Mouse (Mus musculus): ENCODE results near the gene Hoga1.
A peak's percentile ranks its signal among the peaks of the same experiment; 100 is the strongest.

Gene Hoga1

DNA sequence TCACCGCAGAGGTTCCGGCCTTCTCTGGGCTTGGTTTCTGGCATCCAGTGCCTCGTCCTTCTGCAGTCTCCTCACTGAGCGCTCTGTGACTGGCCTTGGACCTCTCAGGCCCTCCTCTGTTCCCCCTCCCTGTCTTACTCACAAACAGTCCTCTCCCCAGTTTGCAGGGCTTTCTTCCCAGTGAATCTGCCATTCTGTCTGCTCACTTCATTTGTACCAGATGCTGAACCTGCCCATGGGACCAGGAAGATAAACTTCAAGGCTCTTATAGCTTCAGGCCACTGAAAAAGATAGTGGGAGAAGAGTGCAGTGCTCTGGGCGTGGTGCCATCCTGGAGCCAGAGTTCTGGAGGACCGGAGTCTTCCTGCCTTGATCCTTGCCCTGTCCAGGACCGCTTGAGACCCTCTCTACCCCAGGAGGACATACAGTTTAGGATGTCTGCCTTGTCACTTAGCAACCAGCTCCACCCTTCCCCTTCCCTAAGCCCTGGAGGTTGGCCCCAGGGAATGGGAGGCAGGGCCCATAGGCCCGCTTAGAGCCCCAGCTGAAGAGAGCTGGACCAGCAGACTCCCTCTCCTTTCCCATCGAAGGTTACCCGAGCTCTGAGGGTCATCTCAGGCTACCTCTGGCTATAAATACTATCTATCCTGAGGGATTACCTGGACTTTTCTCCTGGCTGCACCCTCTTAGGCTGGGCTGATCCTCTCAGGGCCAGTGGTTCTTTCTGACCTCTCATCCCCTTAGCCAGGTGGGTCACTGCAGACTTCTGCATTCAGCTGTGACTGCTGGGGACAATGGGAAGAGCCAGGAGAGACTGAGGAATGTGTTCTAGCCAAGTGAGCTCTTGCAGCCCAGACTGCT lies 23.5 kb upstream of the Hoga1 start:
- no peak for DNase-seq (ENCODE audit: low read depth, low spot score)

DNA sequence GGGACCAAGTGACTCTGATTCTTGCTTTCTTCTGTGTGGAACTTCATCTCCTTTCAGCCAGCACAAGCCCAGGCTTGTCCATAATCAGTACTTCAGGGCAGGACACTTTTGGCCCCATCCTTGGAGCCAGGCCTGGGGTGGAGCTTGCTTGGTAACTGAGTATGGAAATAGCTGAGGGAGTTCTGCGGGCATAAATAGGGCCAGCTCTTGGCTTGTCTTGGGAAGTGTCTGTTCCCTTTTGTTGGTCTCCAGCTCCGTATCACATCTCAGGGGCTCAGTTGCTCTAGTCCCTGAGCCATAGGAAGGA lies 22.9 kb upstream of the Hoga1 start:
- DNase-seq (ENCODE audit: low read depth, low spot score): no peak

DNA sequence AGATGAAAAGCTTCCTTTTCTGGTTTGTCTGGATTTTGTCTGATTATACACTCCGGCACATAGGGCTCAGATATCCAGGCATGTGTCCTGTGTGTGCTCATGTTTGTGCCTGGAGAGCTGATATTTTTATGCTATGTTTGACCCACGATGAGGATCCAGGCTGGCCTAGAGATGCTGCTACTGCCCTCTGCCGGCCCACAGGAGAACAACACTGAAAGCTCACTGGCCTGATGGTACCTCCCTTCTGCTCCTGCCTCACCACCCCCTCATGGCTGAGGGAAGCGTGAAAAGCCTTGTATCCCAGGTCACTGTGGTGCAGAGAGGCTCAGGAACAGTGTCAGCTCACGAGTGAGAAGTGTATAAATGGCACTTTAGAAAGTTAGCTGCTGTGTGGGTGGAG lies 19.3 kb upstream of the Hoga1 start:
- peak; percentile 80 for DNase-seq (ENCODE audit: low read depth, low spot score)

DNA sequence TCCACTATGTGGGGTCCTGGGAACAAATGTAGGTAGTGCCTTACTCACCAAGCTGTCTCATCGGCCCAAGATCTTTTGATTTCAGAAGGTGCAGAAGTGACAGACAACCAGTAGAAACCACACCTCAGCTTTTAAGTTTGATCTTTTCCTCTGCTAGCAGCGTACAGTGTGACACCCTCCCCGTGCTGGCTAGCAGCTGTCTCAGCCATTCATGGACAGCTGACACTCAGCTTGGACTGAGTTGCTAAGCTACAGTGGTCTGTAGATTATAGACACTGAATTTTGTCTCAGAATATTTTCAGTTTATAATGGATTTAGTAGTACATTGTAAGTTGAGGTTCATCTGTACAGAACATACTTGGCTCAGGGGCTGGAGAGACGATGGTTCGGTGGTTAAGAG lies 14.3 kb upstream of the Hoga1 start:
- no peak for DNase-seq (ENCODE audit: low read depth, low spot score)

DNA sequence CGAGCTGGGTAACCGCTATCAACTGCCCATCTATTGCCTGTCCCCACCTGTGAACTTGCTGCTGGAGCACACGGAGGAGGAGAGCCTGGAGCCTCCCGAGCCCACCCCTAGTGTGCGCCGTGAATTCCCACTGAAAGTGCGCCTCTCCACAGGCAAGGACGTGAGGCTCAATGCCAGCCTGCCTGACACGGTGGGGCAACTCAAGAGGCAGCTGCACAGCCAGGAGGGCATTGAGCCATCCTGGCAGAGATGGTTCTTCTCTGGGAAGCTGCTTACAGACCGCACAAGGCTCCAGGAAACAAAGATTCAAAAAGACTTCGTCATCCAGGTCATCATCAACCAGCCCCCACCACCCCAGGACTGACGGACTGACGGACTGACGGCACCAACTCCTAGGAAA lies 11.8 kb upstream of the Hoga1 start:
- no peak for DNase-seq (ENCODE audit: low read depth, low spot score)

DNA sequence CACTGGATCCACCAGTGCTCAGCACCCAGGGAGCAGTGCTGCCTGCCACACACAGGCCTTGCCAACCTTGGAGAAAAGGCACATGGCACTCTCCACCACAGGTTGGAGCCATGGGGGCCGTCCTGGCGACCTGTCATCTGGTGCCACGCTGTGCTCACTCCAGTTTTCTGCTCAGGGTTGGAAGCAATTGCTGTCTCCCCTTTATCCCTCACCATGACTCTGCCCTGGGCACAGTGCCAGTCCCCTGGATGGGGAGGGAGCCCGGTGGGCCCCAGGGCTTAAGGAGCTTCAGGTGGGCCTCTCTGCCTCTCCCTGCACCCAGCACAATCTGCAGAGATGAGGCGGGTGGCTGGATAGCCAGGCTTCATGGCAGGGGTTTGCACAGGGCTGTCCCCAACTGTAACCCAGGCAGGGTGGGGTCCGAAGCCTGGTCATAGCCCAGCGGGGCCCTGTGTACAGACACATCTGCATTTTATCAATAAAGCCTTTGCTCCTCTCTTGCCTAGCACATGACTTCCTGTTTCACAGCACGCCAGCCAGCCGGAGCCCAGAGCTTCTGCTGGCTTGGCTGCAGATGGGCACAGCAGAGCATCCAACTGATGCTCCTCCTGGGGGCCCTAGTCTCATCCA lies 11.1 kb upstream of the Hoga1 start:
- no peak for DNase-seq (ENCODE audit: low read depth, low spot score)

DNA sequence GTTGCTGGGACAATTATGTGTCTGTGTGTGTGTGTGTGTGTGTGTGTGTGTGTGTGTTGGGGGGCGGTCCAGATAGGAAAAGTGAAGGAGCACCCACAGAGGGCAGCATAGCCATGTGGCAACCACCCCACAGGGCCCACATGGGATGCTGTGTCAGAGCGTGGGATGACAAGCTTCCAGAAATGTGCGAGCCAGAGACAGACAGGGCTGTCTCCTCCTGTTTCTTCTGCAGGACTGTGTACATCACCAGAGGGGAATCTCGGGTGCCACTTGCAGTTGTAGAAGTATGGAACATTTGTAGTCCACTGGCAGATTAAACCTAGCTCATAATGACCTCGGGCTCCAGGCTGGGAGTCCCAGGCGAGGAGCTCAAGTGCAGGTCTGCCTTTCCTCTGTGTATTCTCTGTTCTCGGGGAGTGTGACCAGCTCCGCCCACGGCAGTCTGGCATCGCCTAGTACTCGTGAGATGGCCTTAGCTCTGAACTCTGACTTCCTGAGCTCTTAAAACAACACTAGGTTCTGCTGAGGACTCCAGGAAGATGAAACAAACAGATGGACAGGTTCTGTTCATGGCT lies 10.4 kb upstream of the Hoga1 start:
- DNase-seq (ENCODE audit: low read depth, low spot score): no peak

DNA sequence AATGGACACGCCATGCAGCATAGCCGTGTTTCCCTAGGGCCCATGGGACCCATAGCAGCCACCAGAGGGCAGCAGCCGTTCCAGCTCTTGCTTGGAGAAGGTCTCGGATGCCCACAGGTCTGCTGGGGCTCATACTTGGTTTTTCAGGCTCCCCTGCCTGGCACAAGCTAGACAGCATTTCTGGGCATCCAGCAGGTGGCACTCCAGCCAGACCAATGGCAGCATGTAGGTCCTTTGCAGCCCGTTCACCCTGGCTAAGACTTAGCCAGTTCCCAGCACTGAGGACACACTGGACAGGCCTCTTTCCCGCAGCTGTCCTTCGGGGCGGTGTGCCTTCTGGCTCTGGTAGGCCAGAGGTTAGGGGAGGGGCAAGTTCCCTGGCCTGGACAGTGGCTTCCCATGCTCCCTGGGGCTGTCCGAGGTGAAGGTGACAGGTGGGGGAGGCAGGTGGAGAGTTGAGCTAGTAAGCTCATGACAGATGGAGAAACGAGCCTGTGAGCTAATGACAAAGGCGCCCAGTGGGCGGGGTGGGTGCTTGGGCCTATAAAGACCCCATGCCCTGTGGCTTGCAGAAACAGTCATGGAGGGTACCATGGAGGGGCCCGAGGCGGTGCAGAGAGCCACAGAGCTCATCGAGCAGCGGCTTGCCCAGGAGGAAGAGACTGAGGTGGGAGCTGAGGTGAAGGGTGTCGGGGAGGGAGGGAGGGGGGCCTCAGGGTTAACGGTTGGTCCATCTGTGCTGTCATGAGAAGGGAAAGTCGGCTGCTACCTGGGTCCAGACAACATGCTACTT lies 9.8 kb upstream of the Hoga1 start, which contains the start of gene Ankrd2:
Ankrd2 (plus strand) TSS at position 545 of the 793 bp plus-strand sequence.
- peak; percentile 71 for DNase-seq (ENCODE audit: low read depth, low spot score)

DNA sequence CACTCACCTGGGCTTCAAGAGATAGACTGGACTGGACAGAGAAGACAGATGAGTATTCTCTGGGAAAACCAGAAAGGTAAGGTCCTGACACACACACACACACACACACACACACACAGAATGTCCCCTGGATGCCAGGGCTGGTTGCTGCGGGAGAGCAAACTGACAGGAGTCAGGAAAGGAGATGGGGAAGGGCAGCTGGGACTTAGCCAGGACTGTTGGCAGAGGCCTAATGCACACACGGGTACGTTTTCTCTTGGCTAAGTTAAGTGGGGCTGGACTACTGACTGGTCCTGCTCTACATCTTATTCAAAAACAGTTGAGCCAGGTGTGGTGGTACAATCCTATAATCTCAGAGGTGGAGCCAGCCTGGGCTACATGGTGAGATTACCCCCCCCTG lies 9.1 kb upstream of the Hoga1 start:
- no peak for DNase-seq (ENCODE audit: low read depth, low spot score)

DNA sequence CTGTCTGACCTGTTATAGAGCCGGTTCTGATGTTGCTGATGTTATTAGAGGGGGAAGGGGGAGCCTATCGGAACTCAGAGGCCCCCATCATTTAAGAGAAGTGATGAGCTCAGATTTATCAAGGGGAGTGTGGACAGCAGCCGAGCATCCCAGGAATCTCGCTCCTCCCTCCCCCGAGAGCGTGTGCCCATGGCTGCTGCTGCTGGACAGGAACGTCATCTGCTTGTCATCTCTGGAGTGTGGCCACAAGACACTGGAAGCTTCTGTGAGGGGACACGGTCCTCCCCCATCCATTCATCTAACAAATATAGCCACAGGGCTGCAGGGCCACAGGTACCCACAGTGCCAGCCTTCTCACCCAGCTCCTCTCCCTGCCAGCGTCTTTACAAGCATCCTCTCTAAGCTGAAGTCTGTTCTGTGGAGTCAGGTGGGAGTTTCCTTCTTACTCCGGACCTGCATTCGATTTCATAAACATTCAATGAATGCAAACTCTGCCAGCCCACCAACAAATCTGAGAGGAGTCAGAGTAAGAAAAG lies 8.2 kb upstream of the Hoga1 start:
- DNase-seq (ENCODE audit: low read depth, low spot score): no peak

DNA sequence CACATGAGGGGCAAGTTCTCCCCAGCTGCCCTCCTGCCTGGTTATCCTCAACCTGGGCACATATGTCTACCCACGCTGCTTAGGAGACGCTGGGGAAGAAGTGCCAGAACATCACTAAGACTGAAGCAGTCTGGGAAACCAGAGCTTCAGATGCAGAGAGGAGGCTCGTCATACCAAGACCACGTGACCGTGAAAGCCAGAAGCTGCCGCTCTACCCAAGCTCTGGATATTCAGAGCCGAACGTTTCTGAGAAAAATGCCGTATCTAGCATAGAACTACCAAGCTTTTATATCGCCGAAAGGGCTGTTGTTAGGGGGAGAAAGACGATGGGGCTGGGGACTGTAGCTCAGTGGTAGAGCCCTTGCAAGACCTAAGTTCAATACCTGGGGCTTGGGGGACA lies 7.1 kb upstream of the Hoga1 start:
- no peak for DNase-seq (ENCODE audit: low read depth, low spot score)

DNA sequence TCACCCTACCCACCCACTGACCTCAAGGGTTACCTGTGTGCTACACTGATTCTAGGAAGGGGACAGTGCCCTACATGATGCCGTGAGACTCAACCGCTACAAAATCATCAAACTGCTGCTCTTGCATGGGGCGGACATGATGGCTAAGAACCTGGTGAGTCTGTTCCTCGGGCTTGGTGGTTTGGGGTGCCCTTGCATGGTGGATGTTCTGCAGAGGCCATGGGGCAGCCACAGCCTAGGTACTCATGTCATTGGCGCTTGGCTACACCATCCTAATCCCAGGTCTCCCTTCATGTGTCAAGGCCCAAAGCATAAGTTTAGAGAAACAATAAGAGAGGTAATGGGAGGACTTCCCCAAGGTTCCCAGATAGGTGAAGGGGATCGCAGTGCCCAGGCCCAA lies 1.4 kb upstream of the Hoga1 start:
- DNase-seq (ENCODE audit: low read depth, low spot score): no peak

DNA sequence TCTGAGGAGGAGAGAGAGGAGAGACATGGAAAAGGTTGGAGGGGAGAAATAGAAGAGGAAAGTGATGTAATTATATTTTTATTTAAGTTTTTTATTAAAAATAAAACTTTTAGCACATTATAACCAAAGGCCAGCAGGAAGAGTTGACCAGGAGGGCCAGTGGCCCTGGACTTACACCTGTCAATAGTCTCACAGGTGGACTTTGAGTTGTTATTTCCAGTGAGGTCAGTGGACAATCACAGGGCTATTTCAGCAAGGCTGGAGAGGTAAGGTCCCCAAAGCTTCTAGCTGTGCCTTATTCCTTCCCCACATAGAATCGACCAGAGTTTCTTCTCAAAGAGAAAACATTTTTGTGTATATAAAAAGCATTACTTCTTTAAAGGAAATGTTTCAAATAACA lies 4.8 kb downstream of the Hoga1 start:
- no peak for DNase-seq (ENCODE audit: low read depth, low spot score)

DNA sequence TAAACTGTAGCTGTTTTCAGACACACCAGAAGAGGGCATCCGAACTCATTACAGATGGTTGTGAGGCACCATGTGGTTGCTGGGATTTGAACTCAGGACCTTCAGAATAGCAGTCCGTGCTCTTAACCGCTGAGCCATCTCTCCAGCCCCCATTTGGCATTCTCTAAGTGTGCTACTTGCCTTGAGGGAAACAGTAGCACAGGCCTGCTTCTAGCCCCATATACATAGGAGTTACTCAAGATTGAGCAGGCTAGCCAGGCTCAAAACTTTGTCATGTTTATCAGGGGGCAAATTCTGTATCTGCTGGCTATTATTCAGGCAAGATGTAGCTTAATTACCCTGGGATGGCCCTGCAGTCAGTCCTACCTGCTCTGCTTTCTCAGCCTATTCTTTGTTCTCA lies 5.9 kb downstream of the Hoga1 start:
- DNase-seq (ENCODE audit: low read depth, low spot score): no peak

DNA sequence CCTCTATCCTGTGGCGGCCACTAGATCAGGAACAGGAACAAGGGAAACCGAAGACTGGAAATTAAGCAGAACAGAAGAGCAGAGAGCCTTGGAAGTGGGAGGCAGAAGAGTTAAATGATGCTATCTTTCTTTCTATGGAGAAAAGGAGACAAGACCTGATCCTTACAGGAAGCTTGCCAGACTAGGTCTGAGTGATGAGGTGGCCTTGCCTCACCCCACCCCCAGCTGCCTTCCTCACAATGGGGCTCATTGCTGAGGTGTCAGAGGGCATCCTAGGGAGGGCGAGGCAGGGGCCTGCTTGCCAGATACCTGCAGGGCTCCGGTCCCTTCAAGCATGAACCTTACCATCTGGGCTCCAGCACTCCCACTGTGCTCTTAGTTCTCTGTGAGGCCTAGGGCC lies 6.5 kb downstream of the Hoga1 start, which contains the start of gene 4933411K16Rik:
4933411K16Rik (plus strand) TSS at position 301 of the 400 bp plus-strand sequence.
- DNase-seq (ENCODE audit: low read depth, low spot score): no peak

DNA sequence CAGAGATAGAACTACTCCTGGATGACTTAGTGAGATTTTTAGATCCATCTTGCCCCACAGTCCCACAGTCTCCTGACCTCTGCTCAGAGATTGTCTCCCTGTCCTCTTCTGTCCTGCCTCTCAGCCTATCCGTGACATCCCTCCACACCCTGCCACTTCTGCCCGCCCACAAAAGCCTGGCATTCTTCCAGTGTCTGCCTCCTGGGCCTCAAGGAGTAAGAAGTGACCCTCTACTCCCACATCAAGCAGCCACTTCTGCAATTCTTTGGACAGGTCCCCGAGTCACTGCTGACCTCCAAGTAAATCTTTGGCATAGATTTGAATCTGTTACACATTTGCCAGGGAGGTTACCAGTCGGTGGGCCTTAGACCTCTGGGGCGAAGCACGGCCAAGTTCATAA lies 8.8 kb downstream of the Hoga1 start:
- DNase-seq (ENCODE audit: low read depth, low spot score): no peak

DNA sequence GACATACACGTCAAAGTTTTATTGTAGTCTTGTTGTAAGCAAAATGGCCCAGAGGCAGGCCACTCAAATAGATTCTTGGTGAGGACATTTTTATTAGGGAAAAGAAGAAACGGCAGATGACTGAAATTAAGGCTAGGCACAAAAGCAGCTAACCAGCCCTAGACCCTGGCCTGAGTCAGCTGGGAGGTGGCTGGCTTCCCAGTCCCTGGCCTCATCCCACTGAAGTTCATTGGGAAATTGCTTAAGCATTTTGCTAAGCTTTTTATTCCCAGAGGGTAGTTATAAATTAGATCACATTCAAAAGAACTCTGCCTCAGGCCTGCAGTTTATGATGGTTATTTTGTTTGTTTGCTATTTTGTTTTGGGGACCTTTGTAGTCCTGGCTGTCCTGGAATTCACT lies 10.5 kb downstream of the Hoga1 start:
- no peak for DNase-seq (ENCODE audit: low read depth, low spot score)

DNA sequence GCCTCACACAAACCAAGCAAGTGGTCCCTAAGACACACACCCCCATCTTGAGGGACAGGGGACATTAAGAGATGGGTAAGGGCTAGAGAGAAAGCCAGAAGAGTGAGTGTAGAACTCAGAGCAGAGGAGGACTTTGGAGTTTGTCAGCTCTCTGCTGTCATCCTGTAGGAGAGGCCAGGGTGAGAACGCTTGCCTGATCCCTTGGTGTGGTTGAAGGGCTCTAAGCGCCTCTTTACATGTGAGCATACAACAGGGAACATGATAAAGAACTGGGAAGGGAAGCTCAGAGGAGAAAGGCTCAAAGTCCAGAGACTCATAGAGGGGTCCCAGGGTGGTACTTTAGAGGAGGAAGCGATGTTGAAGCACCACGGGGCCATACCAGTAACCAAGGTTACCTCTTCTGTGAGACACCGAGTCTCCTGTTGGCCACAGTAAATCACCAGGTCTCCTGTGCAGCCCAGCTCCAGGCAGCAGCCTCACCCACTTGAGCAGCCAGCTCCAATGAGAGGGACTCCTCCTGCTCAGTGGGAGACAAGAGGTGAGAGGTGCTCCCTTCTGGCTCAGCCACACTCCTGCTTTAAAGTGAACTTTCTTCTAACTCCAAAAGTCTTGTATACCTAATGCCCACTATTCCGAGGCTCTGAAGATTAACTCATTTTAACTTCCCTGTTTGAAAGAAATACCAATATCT lies 11.5 kb downstream of the Hoga1 start:
- DNase-seq (ENCODE audit: low read depth, low spot score): no peak

DNA sequence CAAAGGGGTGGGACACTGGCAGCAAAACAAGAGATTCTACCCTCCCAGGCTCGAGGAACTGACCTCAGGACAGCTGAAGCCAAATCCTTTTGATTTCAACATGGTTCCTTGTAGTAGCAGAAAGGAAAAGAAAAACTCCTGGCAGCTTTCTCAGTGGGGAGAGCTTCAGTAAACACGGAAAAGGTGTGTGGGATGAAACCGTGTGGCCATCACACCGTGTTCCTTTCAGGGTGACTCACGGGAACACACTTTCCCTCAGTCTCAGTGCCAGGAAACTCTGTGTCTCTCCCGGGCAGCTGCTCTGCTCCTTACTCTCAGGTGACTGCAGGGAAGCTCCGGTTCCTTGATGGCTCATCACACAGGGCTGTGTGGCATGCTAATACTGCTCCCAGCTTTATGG lies 13.0 kb downstream of the Hoga1 start:
- DNase-seq (ENCODE audit: low read depth, low spot score): no peak

DNA sequence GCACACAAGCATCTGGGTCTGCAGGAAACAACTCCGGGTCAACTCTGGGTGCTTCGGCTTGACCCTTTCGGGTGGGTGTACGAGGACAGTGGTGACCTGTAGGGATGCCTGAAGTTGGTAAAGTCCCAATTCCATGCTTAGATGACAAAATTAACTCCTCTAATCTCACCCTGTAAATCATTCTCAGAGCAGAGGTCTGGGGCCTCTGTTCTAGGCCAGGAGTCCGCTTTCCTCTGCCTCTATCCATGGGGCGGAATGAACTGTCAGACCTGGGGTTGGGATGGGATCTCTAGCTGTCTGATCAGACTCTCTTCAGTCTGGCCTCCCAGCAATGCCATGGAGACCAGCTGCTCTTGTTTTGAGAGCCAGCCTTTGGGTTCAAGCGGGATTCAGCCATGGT lies 16.0 kb downstream of the Hoga1 start:
- no peak for DNase-seq (ENCODE audit: low read depth, low spot score)

Data from forelimb bud, embryonic 11.5 days (tissue).